Mouse (Mus musculus) cerebellum, adult 2 months (tissue): Measurements from ENCODE around the gene Slc6a4.

Source experiments
- CTCF ChIP-seq: fragments of 200-500 bp; IDR thresholded peaks from 2 replicates; pipeline ENCODE4 v1.5.1; 2011; ENCODE audit warnings: low read depth, mild to moderate bottlenecking, control low read depth, low read length, moderate library complexity, borderline replicate concordance; ENCODE audit not compliant: insufficient read depth
- POLR2A ChIP-seq: fragments of 200-500 bp; IDR thresholded peaks from 2 replicates; pipeline ENCODE4 v1.6.1; 2011; ENCODE audit warnings: low read length, control low read depth, borderline replicate concordance; ENCODE audit not compliant: insufficient read depth

GRCm38 (mm10) chr11:77031151-77031934, 32.9 kb downstream of the Slc6a4 start:
- TF ChIP-seq CTCF (no peak), POLR2A (no peak)
